Mouse (Mus musculus): ENCODE data around the gene Apela.
A peak's percentile ranks its signal among the peaks of the same experiment; 100 is the strongest.
"Not testable (repeated sequence)": the region's sequence is repeated elsewhere in the genome, so short reads cannot be mapped to it uniquely, and the experiment has no call there.

Apela gene

DNA sequence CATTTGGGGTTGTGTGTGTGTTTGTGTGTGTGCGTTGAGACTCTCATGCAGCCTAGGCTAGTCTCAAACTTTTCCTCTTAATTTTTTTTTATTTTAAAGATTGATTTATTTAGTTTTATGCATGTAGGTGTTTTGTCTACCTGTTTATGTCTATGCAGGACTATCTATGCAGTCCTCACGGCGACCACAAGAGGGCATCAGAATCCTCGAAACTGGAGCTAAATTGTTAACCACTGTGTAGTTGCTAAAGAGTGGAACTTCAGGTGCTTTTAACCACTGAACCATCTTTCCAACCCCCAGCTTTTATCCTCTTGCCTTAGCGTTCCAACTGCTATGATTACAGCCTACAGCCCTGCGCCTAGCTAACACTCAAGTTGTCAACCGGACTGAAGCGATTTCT, 14.7 kb downstream of the Apela start:
- DNase-seq (ENCODE audit: low spot score), result peak; percentile 33

GRCm38 (mm10) chr8:65018423-65018822, 18.7 kb downstream of the Apela start, which contains the start of the genes Trim61 and Trim60:
Trim61 (minus strand) TSS chr8:65018523.
Trim60 (minus strand) TSS chr8:65018584.
- DNase-seq (ENCODE audit: low spot score), result no peak

- DNase-seq (ENCODE audit: low spot score), result not testable (repeated sequence)
Measured at GRCm38 (mm10) chr8:65007616-65008015, 29.5 kb downstream of the Apela start.

- DNase-seq (ENCODE audit: low spot score), result no peak
Measured at GRCm38 (mm10) chr8:64998806-64999365, 38.2 kb downstream of the Apela start.

DNA sequence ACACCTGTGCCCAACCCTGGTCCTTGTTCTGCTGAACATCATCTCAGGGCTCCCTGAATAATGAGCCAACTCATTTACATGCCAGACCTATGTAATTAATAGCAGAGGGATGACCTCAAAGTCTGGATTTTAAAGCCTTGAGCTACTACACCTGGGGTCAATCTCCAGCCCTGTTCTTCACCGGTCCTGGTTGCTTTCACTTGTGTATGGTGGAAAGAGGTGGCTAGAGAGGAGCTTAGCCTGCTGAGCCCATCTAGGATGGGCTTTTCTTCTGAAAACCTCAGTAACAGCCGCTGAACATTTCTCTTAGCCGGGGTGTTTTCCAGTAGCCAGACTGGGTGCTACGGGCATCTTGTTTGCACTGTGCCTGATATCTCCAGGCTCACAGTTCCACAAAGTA, 49.4 kb downstream of the Apela start, which contains the start of gene Trim75:
Gene Trim75 (minus strand): TSS at position 101 of the 400 bp plus-strand sequence.
- DNase-seq (ENCODE audit: low spot score), result no peak

DNA sequence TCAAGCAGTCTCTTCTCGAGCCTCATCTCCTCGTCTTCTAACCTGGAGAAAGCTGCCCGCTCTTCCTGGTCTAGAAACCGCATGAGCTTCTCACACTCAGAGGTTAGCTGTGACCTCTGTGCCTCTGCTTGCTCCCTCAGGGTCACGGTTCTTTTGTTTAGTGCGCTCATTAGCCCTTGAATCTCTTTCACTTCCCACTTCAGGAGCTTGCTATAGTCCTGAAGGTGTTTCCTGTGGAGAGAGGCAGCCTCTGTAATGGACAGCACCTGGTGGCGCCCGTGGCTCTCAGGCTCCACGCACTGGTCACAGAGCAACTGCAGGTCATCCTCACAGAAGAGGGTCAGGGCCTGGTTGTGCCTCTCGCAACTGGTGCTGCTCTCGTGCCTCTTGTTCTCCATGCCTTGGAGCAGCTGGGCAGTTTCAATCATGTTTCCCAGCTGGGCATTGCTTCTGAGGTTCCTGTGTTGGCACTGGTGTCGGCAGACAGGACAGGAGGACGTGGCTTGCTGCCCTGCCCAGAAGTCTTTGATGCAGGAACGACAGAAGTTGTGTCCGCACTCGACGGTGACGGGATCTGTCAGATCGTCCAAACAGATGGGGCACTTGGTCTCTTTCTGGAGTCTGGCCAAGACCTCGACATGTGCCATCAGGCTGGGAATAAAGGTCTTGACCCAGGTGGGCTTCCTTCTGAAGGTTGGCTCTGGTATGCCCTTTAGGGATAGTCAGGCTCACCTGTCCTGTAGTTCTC, 53.8 kb downstream of the Apela start:
- no peak for DNase-seq (ENCODE audit: low spot score)

Measured in ovary, postnatal 10 days (tissue).